14 mouse cellular contexts compared by ENCODE assay signal in the genomic region with DNA sequence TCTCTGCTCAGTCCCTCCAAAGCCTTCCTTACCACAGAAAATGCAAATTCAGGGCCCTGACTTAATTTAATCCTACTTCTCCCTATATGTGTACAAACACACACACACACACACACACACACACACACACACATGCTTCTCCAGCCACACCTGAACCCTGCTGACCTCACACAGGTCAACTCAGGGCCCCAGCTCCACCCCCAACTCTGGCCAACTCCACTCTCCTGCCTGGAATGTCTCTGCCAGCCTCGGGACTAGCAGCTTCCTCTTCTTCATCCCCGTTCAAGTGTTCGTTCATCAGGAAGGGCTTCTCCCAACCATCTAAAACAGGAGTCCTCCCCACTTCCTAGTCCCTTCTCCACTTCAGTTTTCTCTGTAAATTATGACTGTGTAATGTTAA. TPM values are rescaled to one million over a fixed set of nuclear protein-coding genes. Genes with fewer than 3 reads are reported as not detected.
A peak's percentile ranks its signal among the peaks of the same experiment; 100 is the strongest.
DNase-seq lines count a peak whose midpoint lies in the region; ATAC-seq and TF ChIP-seq lines count a peak whose summit lies in the region.
"Had no signal": no experiment of that assay in that cellular context is flagged by ENCODE, and none has a peak within 500 bp of the region (broad histone marks: within the 10 kb centered on the region; RNA-seq: fewer than 3 reads in every experiment).

No protein-coding gene starts in this region.

- no peaks in the 10 kb centered on the region for H3K9me3 ChIP-seq in heart, postnatal 0 days (replicated peaks; ENCODE audit: control insufficient read depth, low read length)
- no peaks in the 10 kb centered on the region for H3K9me3 ChIP-seq in intestine, embryonic 16.5 days (ENCODE audit: control insufficient read depth, low read length)
- H3K9me3 ChIP-seq: midbrain, embryonic 13.5 days had no signal

- no peak overlapping the region for H3K4me3 ChIP-seq in heart, postnatal 0 days (ENCODE audit: low read depth, low read length)
- no peak overlapping the region for H3K4me3 ChIP-seq in thymus, adult 2 months (ENCODE audit: control insufficient read depth, insufficient read depth, low read length)
- H3K4me3 ChIP-seq in intestine, embryonic 16.5 days (ENCODE audit: low read length) = no peak overlapping the region
- H3K4me3 ChIP-seq: midbrain, embryonic 13.5 days had no signal

- intact Hi-C loops in heart, postnatal 10 days (cut with DNase I) = loop anchor here (5.0 kb wide), 1 partner anchor 36 kb away; no protein-coding TSS in a partner anchor

- H3K4me1 ChIP-seq in heart, postnatal 0 days (ENCODE audit: control insufficient read depth, insufficient read depth) = peaks cover 18% of the 10 kb centered on the region
- peaks cover 29% of the 10 kb centered on the region for H3K4me1 ChIP-seq in thymus, adult 2 months (replicated peaks; ENCODE audit: control insufficient read depth, insufficient read depth, low read length)
- peaks cover 33% of the 10 kb centered on the region for H3K4me1 ChIP-seq in intestine, embryonic 16.5 days (ENCODE audit: control insufficient read depth, insufficient read depth, low read length)

- no peaks in the 10 kb centered on the region for H3K36me3 ChIP-seq in heart, postnatal 0 days (replicated peaks; ENCODE audit: control insufficient read depth, insufficient read depth, low read length)
- H3K36me3 ChIP-seq in thymus, adult 2 months (ENCODE audit: control insufficient read depth, insufficient read depth, low read length) = no peaks in the 10 kb centered on the region
- H3K36me3 ChIP-seq in intestine, embryonic 16.5 days (ENCODE audit: control insufficient read depth, insufficient read depth, low read length) = no peaks in the 10 kb centered on the region
- H3K36me3 ChIP-seq: midbrain, embryonic 13.5 days had no signal

- TF ChIP-seq POLR2A in thymus, adult 2 months (IDR thresholded peaks at IDR 0.05; ENCODE audit: control insufficient read depth, extremely low read depth, insufficient read depth, low read length, poor library complexity) = no peak

- no peak for DNase-seq in heart, postnatal 0 days (ENCODE audit: low spot score)
- DNase-seq in heart, postnatal 10 days = no peak
- DNase-seq in thymus, adult 2 months = no peak
- no peak for DNase-seq in thymus, postnatal 25 days
- peak; percentile 69 for DNase-seq in yolk sac, embryonic 10.5 days (ENCODE audit: low spot score)
- no peak for DNase-seq in retina, embryonic 14.5 days (ENCODE audit: low spot score)
- DNase-seq: gastrocnemius, postnatal 14 days; left cerebral cortex, postnatal 4 days; thymus, postnatal 36 days had no signal

- WGBS in heart, postnatal 0 days = 18% methylated on average over 3 of the region's 3 CpGs
- 62% methylated on average over 3 of the region's 3 CpGs for WGBS in thymus, adult 2 months
- 20% methylated on average over 3 of the region's 3 CpGs for WGBS in intestine, embryonic 16.5 days

- no peak for TF ChIP-seq EP300 in heart, postnatal 0 days (IDR thresholded peaks at IDR 0.05; ENCODE audit: low read depth)

- H3K9ac ChIP-seq in heart, postnatal 0 days (replicated peaks; ENCODE audit: low read depth, low read length) = no peak overlapping the region
- peak overlapping the region; percentile 14; the same call in 1 of the 2 replicates for H3K9ac ChIP-seq in intestine, embryonic 16.5 days (ENCODE audit: low read depth, low read length)
- H3K9ac ChIP-seq: midbrain, embryonic 13.5 days had no signal

- no peak for ATAC-seq in heart, postnatal 0 days (ENCODE audit: insufficient read depth, low read depth)
- no peak for ATAC-seq in intestine, embryonic 16.5 days
- ATAC-seq in erythroblast, adult 5-6 weeks (replicated peaks; ENCODE audit: low FRiP score, poor library complexity, severe bottlenecking) = no peak
- ATAC-seq: midbrain, embryonic 13.5 days had no signal

- no peak overlapping the region for H3K4me2 ChIP-seq in heart, postnatal 0 days (ENCODE audit: low read depth, low read length)
- H3K4me2 ChIP-seq in intestine, embryonic 16.5 days (ENCODE audit: low read depth, low read length) = peak overlapping the region; percentile 26; the same call in 1 of the 2 replicates
- H3K4me2 ChIP-seq: midbrain, embryonic 13.5 days had no signal

- H3K27me3 ChIP-seq in heart, postnatal 0 days (ENCODE audit: control insufficient read depth, insufficient read depth, low read length) = no peaks in the 10 kb centered on the region
- no peaks in the 10 kb centered on the region for H3K27me3 ChIP-seq in thymus, adult 2 months (ENCODE audit: control insufficient read depth, insufficient read depth, low read length)
- no peaks in the 10 kb centered on the region for H3K27me3 ChIP-seq in intestine, embryonic 16.5 days (replicated peaks; ENCODE audit: control insufficient read depth, insufficient read depth, low read length)
- H3K27me3 ChIP-seq: midbrain, embryonic 13.5 days had no signal

- H3K27ac ChIP-seq in heart, postnatal 0 days (ENCODE audit: low read depth) = peak overlapping the region; percentile 86
- peak overlapping the region; percentile 58; the same call in 1 of the 2 replicates for H3K27ac ChIP-seq in thymus, adult 2 months (ENCODE audit: control insufficient read depth, insufficient read depth, low read length)
- H3K27ac ChIP-seq in intestine, embryonic 16.5 days (ENCODE audit: low read length) = peak overlapping the region; percentile 83
- H3K27ac ChIP-seq: midbrain, embryonic 13.5 days had no signal

- TF ChIP-seq CTCF in heart, postnatal 0 days (IDR thresholded peaks at IDR 0.05; ENCODE audit: low read depth) = no peak
- no peak for TF ChIP-seq CTCF in thymus, adult 2 months (IDR thresholded peaks at IDR 0.05; ENCODE audit: borderline replicate concordance, control insufficient read depth, extremely low read depth, insufficient read depth, low read length, poor library complexity)

RNA-seq across cellular contexts. Expression of gene Spocd1, which starts 47.4 kb away (rescaled TPM):
- total RNA-seq in heart, postnatal 0 days (2014; rRNA removed; ENCODE audit: low replicate concordance) = 0.70 TPM in 1 of 2 replicates, not detected in the other
- polyA plus RNA-seq in heart, postnatal 0 days (2015; fragmentation: Nextera tagmentation; extraction: Ambion mirVana) = 0.04 and 0.05 TPM in 2 replicates
- total RNA-seq in heart, postnatal 10 days (2021) = under 1 TPM in 1 of 2 experiments, not detected in 1; 0.07 TPM
- polyA plus RNA-seq in thymus, adult 2 months (2012; rRNA removed) = 0.08 and 0.11 TPM in 2 replicates
- 0.04 TPM in 1 of 2 replicates, not detected in the other for polyA plus RNA-seq in intestine, embryonic 16.5 days (2015; fragmentation: Nextera tagmentation; extraction: Ambion mirVana)
- not detected in 2 replicates for total RNA-seq in erythroblast, adult 5-6 weeks (2015; ENCODE audit: low replicate concordance)
- total RNA-seq in erythroblast, adult 5-6 weeks (2017; ENCODE audit: low replicate concordance) = not detected in 2 replicates
- total RNA-seq: gastrocnemius, postnatal 14 days; neutrophil, adult 5-6 weeks had no signal
- polyA plus RNA-seq: inflammation-experienced regulatory T-cells, adult 6 months; midbrain, embryonic 13.5 days had no signal
